Mouse (Mus musculus) NIH3T3 (cell line): ENCODE measurements around the gene Slc9a3.

Experiments used
- DNase-seq: peaks from one replicate; pipeline ENCODE4 v3.0.0-alpha.2; 2012; ENCODE audit warnings: low read depth

Slc9a3 gene

GRCm38 (mm10) chr13:74121141-74121602, at the start of gene Slc9a3:
Slc9a3 (plus strand) TSS chr13:74121457.
- no peak for DNase-seq

GRCm38 (mm10) chr13:74071714-74072113, 49.5 kb upstream of the Slc9a3 start:
- no peak for DNase-seq

- no peak for DNase-seq
Observed at GRCm38 (mm10) chr13:74073369-74073768, 47.9 kb upstream of the Slc9a3 start.

GRCm38 (mm10) chr13:74090265-74090664, 31.0 kb upstream of the Slc9a3 start:
- peak; percentile 6 for DNase-seq

- DNase-seq: no peak
Observed at GRCm38 (mm10) chr13:74095936-74096335, 25.3 kb upstream of the Slc9a3 start.

GRCm38 (mm10) chr13:74096715-74097363, 24.4 kb upstream of the Slc9a3 start:
- DNase-seq: peak; percentile 85

GRCm38 (mm10) chr13:74098913-74099312, 22.3 kb upstream of the Slc9a3 start:
- DNase-seq: no peak

GRCm38 (mm10) chr13:74102108-74102830, 19.0 kb upstream of the Slc9a3 start:
- no peak for DNase-seq

- DNase-seq: no peak
Observed at GRCm38 (mm10) chr13:74102831-74103582, 18.2 kb upstream of the Slc9a3 start.

GRCm38 (mm10) chr13:74104417-74104816, 16.8 kb upstream of the Slc9a3 start:
- no peak for DNase-seq

- no peak for DNase-seq
Observed at GRCm38 (mm10) chr13:74107410-74107809, 13.8 kb upstream of the Slc9a3 start.

- no peak for DNase-seq
Observed at GRCm38 (mm10) chr13:74112593-74112992, 8.7 kb upstream of the Slc9a3 start.

GRCm38 (mm10) chr13:74113626-74114191, 7.5 kb upstream of the Slc9a3 start:
- no peak for DNase-seq

GRCm38 (mm10) chr13:74121795-74122330, 606 bp downstream of the Slc9a3 start:
- DNase-seq: no peak

- DNase-seq: no peak
Observed at GRCm38 (mm10) chr13:74122632-74123031, 1.4 kb downstream of the Slc9a3 start.

GRCm38 (mm10) chr13:74127571-74127970, 6.3 kb downstream of the Slc9a3 start:
- no peak for DNase-seq

- no peak for DNase-seq
Observed at GRCm38 (mm10) chr13:74129909-74130308, 8.7 kb downstream of the Slc9a3 start.

- DNase-seq: no peak
Observed at GRCm38 (mm10) chr13:74138906-74139647, 17.8 kb downstream of the Slc9a3 start.

- DNase-seq: no peak
Observed at GRCm38 (mm10) chr13:74140793-74141192, 19.5 kb downstream of the Slc9a3 start.

- DNase-seq: no peak
Observed at GRCm38 (mm10) chr13:74143282-74143681, 22.0 kb downstream of the Slc9a3 start.

GRCm38 (mm10) chr13:74144120-74144884, 23.0 kb downstream of the Slc9a3 start:
- DNase-seq: no peak
